Mouse (Mus musculus) CH12F3 (cell line): ENCODE data around the gene Calml4.

Source experiments
- in situ Hi-C: fragments of 300-500 bp; cut with MboI; formaldehyde crosslinking; loops from 2 replicates; pipeline ENCODE4 v1.14.3; 2020; ENCODE audit warnings: low sequenced_read_pairs

Calml4 gene

GRCm38 (mm10) chr9:62881871-62882270 lies 24.0 kb downstream of the Calml4 start:
- in situ Hi-C loops = no loop called here

DNA sequence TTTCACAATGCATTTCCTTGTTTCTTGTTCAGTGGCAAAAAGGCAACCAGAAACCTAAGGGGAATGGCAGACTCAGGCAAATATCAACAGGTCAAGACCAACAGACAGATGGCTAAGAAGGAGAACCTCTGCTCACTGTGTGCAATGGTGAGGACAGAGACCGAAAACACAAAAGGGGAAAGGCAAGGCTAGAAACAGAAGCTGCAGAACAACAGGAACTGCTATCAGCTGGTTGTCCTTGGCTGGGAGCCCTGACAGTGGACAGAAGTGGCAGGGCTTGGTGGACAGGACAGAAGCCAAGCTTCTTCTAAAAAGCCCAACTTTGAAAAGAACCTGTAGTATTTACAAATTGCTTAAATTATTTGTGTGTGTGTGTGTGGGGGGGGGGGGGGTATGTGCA lies 36.6 kb downstream of the Calml4 start:
- in situ Hi-C loops = no loop called here

DNA sequence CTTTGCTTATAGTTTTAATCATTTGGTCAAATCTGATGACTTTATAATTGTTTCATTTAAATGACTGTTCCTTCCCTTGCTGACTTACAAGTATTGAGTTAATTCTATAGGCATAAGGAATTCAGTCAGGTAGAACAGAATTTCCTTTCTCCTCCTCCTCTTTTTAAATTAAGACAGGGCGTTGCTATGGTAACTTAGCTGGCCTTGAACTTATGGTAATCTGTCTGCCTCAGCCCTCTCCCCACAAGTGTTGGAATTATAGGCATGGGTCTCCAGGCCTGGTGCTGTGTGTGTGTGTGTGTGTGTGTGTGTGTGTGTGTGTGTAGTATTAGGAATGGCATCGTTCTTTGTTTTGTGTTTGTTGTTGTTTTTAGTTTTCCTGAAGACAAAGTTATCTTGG lies 43.9 kb downstream of the Calml4 start:
- in situ Hi-C loops = no loop called here

DNA sequence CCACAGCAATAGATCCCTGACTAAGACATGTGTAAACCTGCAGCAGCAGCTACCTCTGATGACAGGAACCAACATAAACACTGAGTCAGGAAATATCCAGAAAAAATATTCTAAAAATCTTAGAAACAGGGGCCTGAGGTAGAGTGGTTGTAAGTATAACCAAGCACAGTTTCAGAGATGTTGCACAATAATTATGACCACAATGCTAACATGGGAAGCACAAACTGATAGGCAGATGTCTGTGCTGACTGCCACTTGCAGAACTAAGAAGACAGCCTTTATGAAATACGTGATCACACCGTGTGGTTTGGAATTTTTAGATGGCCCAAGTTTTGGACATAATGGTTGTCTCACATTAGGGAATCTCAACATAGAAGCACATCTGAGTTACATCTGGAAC lies 46.0 kb downstream of the Calml4 start:
- in situ Hi-C loops = no loop called here

GRCm38 (mm10) chr9:62905039-62905438 lies 47.2 kb downstream of the Calml4 start:
- in situ Hi-C loops = no loop called here

DNA sequence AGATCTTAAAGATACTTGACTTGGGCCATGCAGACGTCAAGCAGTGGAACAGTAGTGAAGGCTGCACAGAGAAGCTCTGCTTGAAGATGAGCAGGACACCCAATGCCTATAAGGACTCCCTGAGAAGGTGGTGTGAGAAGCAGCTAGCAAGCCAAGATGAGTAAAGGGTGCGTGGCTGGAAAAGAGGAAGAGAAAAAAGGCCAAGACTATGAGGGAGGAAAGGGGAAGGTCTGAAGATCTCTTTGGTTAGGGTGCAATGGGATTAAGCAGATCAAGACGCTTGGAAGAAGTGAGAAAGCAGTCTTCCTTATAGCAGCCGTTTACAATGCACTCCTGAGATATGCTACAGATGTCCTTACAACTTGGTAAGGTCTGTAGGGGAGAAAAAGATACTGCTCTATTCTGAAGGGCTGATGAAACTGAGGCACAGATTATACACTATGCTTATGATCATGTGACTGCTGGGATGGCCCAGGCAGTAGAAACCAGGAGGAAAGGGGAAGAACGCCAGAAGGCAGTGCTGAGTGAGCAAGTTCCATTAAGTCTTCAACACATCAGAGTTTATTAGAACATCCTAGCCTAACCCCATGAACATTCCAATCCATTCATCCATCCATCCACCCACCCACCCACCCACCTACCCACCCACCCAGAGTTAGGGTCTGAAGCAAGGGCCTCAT lies 55.6 kb downstream of the Calml4 start:
- in situ Hi-C loops = no loop called here

DNA sequence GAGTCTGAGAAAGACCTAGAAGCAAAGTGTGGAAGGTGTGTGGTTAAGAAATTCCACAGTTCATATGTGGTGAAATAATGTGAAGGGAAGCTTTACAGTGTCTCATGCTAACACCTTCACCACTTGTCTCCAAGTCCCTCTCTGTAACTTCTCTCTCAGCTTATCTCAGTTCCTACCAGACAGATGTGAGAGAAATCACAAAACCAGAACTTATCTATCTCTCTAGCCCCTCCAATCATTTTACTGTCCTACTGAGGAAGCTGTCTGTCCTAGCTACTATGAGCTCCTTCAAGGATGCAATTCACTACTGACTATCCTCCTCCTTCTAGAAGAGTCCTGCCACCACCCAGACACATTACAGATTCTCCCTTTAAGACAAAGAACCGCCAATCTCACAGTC lies 59.2 kb downstream of the Calml4 start:
- in situ Hi-C loops = no loop called here

- in situ Hi-C loops = no loop called here
Observed at GRCm38 (mm10) chr9:62920877-62921276, 63.0 kb downstream of the Calml4 start.

DNA sequence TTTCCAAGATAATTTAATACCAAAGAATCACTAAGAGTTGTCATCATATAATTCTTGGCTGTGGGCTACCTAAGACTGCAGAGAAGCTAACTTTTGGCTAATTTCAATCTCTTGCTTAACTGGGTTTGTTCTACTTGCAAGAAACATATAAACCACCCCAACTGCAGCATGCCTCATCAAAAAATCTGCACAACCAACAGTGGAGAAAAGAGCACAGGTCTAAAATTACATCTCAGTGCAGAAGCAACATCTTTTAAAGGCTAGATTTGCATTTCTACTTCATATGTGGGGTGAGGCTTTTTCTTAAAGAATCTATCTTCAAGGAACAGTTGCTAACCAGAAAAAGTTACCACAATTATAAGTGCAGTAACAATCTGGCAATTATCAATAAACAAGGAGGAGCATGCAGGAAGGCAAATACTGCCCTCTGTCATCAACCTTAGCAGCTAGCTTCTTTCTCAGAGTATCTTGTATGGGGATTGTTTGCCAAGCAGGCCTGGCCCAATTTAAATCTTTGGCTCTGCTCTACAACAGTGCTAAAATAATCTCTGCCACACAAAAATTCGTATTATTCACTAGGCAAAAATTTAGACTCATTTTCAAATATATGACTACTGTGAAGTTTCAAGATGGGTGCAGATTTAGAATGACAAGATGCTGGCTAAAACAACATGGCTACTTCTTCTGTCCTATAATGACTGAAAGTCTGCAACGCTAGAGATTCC lies 67.2 kb downstream of the Calml4 start:
- in situ Hi-C loops = no loop called here
